ENCODE assay signal across 23 mouse cellular contexts in genomic region chr8:26608588-26608987, GRCm38 (mm10).
DNase-seq lines count a peak whose midpoint lies in the region; ATAC-seq and TF ChIP-seq lines count a peak whose summit lies in the region.
"Had no signal": no experiment of that assay in that cellular context is flagged by ENCODE, and none has a peak within 500 bp of the region (broad histone marks: within the 10 kb centered on the region; RNA-seq: fewer than 3 reads in every experiment).

No protein-coding gene starts in this region.

- peak overlapping the region; percentile 67; the same call in 1 of the 2 replicates for H3K27ac ChIP-seq in left cerebral cortex, adult 2 months
- no peak overlapping the region for H3K27ac ChIP-seq in thymus, adult 2 months (ENCODE audit: control insufficient read depth, insufficient read depth, low read length)

- intact Hi-C loops in left cerebral cortex, adult 2 months (cut with DNase I), result loop anchor here (5.0 kb wide), 1 partner anchor 71 kb away; no protein-coding TSS in a partner anchor
- intact Hi-C loops in left cerebral cortex, postnatal 36 days (cut with DNase I), result no loop called here

- TF ChIP-seq POLR2A in lung, adult 2 months (IDR thresholded peaks at IDR 0.05; ENCODE audit: borderline replicate concordance, extremely low read depth, low read depth, low read length), result no peak
- TF ChIP-seq POLR2A in thymus, adult 2 months (IDR thresholded peaks at IDR 0.05; ENCODE audit: control insufficient read depth, extremely low read depth, insufficient read depth, low read length, poor library complexity), result no peak

- H3K4me1 ChIP-seq in lung, adult 2 months (ENCODE audit: control insufficient read depth, insufficient read depth, low read length), result no peaks in the 10 kb centered on the region
- H3K4me1 ChIP-seq in thymus, adult 2 months (replicated peaks; ENCODE audit: control insufficient read depth, insufficient read depth, low read length), result no peaks in the 10 kb centered on the region

- H3K27me3 ChIP-seq in thymus, adult 2 months (ENCODE audit: control insufficient read depth, insufficient read depth, low read length), result no peaks in the 10 kb centered on the region
- H3K27me3 ChIP-seq: CH12.LX had no signal

- WGBS in lung, adult 2 months, result 53% methylated on average over 3 of the region's 3 CpGs
- 69% methylated on average over 3 of the region's 3 CpGs for WGBS in thymus, adult 2 months

- no peak for TF ChIP-seq CTCF in left cerebral cortex, adult 2 months (IDR thresholded peaks at IDR 0.05)
- TF ChIP-seq CTCF in lung, adult 2 months (IDR thresholded peaks at IDR 0.05; ENCODE audit: insufficient read depth, low read length), result no peak
- no peak for TF ChIP-seq CTCF in thymus, adult 2 months (IDR thresholded peaks at IDR 0.05; ENCODE audit: borderline replicate concordance, control insufficient read depth, extremely low read depth, insufficient read depth, low read length, poor library complexity)

- H3K36me3 ChIP-seq in thymus, adult 2 months (ENCODE audit: control insufficient read depth, insufficient read depth, low read length), result no peaks in the 10 kb centered on the region
- H3K36me3 ChIP-seq: G1E had no signal

- no peak for DNase-seq in frontal cortex, postnatal 10 days (ENCODE audit: low spot score in 2 of 2)
- no peak for DNase-seq in left cerebral cortex, adult 2 months (ENCODE audit: extremely low spot score in 1 of 2, low spot score in 2 of 2)
- DNase-seq in left cerebral cortex, postnatal 36 days (ENCODE audit: low spot score in 2 of 2), result no peak
- DNase-seq in brain, adult 2 months (ENCODE audit: low read depth, low spot score), result peak; percentile 42
- peak; percentile 18 for DNase-seq in telencephalon, adult 2 months (ENCODE audit: low read depth, low spot score)
- DNase-seq in lung, adult 2 months, result no peak
- DNase-seq in thymus, adult 2 months, result no peak
- DNase-seq: adrenal gland, adult 2 months; adrenal gland, adult 8-10 months; adrenal gland, postnatal 10 days; adrenal gland, postnatal 14 days; adrenal gland, postnatal 25 days; adrenal gland, postnatal 36 days; B cell, adult 2 months; cerebellum, adult 11 months; cerebellum, adult 11-12 months; cerebellum, adult 18-20 months had no signal

- ATAC-seq in frontal cortex, adult (ENCODE audit: low TSS enrichment), result peak; percentile 83
- ATAC-seq: activated CD4-positive, CD25-positive, alpha-beta regulatory T cell, adult 4 months; CD4-positive, CD25-positive, alpha-beta regulatory T cell, adult 4 months; Patski had no signal

- no peak overlapping the region for H3K4me3 ChIP-seq in left cerebral cortex, adult 2 months
- no peak overlapping the region for H3K4me3 ChIP-seq in lung, adult 2 months (replicated peaks; ENCODE audit: extremely low read depth, low read depth, low read length)
- H3K4me3 ChIP-seq in thymus, adult 2 months (ENCODE audit: control insufficient read depth, insufficient read depth, low read length), result no peak overlapping the region

Comparison
In these comparisons a context has a peak if more than half of its experiments do, and no peak if none do; other contexts are left out.
1. DNase-seq: peak in brain, adult 2 months (single experiment) and telencephalon, adult 2 months (single experiment); none in frontal cortex, postnatal 10 days (0 of 2), left cerebral cortex, adult 2 months (0 of 2), left cerebral cortex, postnatal 36 days (0 of 2), lung, adult 2 months (single experiment) and thymus, adult 2 months (single experiment).